Mouse (Mus musculus) forebrain, embryonic 12.5 days (tissue): Measurements from ENCODE around the gene Ttn. TPM values are rescaled to one million over a fixed set of nuclear protein-coding genes. Genes with fewer than 3 reads are reported as not detected.

Experiments used
- ATAC-seq: fragments of 200-750 bp; cut with Nextera tagmentation; 2 replicates; pipeline ENCODE4 v1.8.0; 2017; ENCODE audit warnings: moderate TSS enrichment; ENCODE audit not compliant: low FRiP score
- H3K27ac ChIP-seq: fragments of 300-500 bp; sonication (generic); 2 replicates; pipeline ENCODE4 v1.5.1; 2016; ENCODE audit warnings: mild to moderate bottlenecking
- H3K27me3 ChIP-seq: fragments of 300-500 bp; sonication (generic); 2 replicates; pipeline ENCODE4 v1.6.1; 2016; ENCODE audit warnings: mild to moderate bottlenecking
- H3K36me3 ChIP-seq: fragments of 300-500 bp; sonication (generic); replicated peaks from 2 replicates; pipeline ENCODE4 v1.6.1; 2016; ENCODE audit warnings: mild to moderate bottlenecking
- H3K4me1 ChIP-seq: fragments of 300-500 bp; sonication (generic); 2 replicates; pipeline ENCODE4 v1.6.1; 2016
- H3K4me2 ChIP-seq: fragments of 300-500 bp; sonication (generic); 2 replicates; pipeline ENCODE4 v1.6.1; 2016; ENCODE audit warnings: mild to moderate bottlenecking, moderate library complexity
- H3K4me3 ChIP-seq: fragments of 300-500 bp; sonication (generic); replicated peaks from 2 replicates; pipeline ENCODE4 v1.5.1; 2016; ENCODE audit warnings: mild to moderate bottlenecking
- H3K9ac ChIP-seq: fragments of 300-500 bp; sonication (generic); 2 replicates; pipeline ENCODE4 v1.6.1; 2016; ENCODE audit warnings: mild to moderate bottlenecking
- H3K9me3 ChIP-seq: fragments of 300-500 bp; sonication (generic); 2 replicates; pipeline ENCODE4 v1.6.1; 2016
- WGBS: fragments of 180-500 bp; shearing (Covaris S2); methylation state at CpG from one replicate; pipeline ENCODE4 v1.1.7; 2016; 5-methylcytosine and 5-hydroxymethylcytosine counted together
- polyA plus RNA-seq: library from polyadenylated mRNA; unstranded; fragments of >200 nt; fragmentation: Nextera tagmentation; extraction: Ambion mirVana; gene quantifications from 2 replicates; pipeline ENCODE4 v1.2.1, GENCODE M21; 2016

Ttn gene
- polyA plus RNA-seq, 1 experiment from 2014 or later, result 1.2 TPM

DNA sequence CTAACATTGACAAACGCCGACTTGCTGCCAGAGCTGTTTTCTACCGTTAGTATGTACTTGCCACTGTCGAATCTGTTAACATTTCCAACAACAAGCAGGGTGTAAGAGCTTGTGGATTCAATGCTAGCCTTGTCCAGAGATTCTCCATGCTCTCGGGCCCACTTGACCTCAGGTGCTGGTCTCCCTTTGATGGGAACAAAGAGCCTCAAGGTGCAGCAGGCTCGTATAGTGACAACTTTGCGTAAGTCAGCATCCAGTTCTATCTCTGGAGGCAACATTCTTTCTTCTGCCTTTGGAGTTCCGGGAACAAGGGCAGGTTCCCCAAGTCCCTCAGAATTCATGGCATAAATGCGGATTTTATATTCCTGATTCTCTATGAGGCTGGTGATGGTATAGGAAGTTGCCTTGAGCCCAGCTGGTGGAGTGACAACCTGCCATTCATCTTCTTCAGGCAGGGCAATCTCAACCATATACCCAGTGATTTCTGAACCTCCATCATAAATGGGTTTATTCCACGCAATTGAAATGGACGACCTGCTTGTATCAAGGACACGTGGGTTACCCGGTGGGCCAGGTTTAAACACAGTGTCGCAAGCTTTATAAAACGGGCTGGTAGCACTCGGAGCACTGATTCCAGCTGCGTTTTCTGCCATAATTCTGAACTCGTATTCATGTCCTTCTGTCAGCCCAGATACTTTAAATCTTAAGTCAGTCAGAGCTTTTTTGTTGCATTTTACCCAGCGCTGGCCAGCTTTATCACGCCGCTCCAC, 232.8 kb downstream of the Ttn start:
- Histone ChIP-seq H3K27ac (no peak overlapping the region), H3K4me1 (no peaks in the 10 kb centered on the region), H3K36me3 (no peaks in the 10 kb centered on the region), H3K4me3 (no peak overlapping the region), H3K27me3 (no peaks in the 10 kb centered on the region), H3K9me3 (0 out of 2 replicates have a peak, but pooled peaks cover 8% of the 10 kb centered on the region), H3K9ac (no peak overlapping the region), H3K4me2 (no peak overlapping the region)
- ATAC-seq, result no peak
- 95% methylated on average over 21 of the region's 21 CpGs for WGBS

DNA sequence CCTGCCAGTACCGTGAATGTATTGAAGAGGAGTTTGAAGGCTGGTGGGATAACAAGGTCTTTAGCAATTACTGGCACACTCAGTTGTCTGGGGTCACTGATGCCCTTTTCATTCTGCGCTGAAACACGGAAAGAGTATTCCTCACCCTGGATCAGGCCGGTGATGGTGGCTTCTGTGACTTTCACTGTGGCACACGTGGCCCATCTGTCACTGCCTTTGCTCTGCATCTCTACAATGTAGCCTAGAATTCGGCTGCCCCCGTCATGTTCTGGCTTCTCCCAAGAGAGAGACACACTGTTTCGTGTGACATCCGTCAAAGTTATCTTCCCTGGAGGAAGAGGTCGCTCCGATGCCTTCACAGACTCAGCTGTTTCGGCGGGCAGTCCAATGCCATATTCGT, 233.7 kb downstream of the Ttn start:
- Histone ChIP-seq H3K4me3 (no peak overlapping the region), H3K4me1 (no peaks in the 10 kb centered on the region), H3K9me3 (0 out of 2 replicates have a peak, but pooled peaks cover 8% of the 10 kb centered on the region), H3K27ac (no peak overlapping the region), H3K4me2 (no peak overlapping the region), H3K27me3 (no peaks in the 10 kb centered on the region), H3K36me3 (no peaks in the 10 kb centered on the region), H3K9ac (no peak overlapping the region)
- ATAC-seq, result no peak
- WGBS, result 95% methylated on average over 14 of the region's 14 CpGs

DNA sequence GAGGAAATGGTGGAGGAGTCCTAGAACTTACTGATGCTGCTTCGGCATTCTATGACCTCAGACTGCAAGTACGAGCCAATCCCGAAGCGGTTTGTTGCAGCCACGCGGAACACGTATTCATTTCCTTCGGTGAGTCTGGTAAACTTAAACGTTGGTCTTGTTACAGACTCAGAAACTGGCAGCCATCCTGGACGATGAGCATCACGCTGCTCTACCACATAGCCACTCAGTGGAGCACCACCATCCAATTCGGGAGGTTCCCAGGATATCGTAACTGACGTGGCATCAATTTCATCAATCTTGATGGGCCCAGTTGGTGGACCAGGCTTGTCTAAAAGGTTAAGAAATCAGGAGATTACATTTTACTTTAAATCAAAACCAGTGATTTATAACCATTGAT, 262.7 kb downstream of the Ttn start:
- Histone ChIP-seq H3K9ac (no peak overlapping the region), H3K4me1 (no peaks in the 10 kb centered on the region), H3K4me3 (no peak overlapping the region), H3K27me3 (no peaks in the 10 kb centered on the region), H3K27ac (no peak overlapping the region), H3K9me3 (no peaks in the 10 kb centered on the region), H3K4me2 (no peak overlapping the region), H3K36me3 (no peaks in the 10 kb centered on the region)
- ATAC-seq, result no peak
- WGBS, result 95% methylated on average over 14 of the region's 14 CpGs

DNA sequence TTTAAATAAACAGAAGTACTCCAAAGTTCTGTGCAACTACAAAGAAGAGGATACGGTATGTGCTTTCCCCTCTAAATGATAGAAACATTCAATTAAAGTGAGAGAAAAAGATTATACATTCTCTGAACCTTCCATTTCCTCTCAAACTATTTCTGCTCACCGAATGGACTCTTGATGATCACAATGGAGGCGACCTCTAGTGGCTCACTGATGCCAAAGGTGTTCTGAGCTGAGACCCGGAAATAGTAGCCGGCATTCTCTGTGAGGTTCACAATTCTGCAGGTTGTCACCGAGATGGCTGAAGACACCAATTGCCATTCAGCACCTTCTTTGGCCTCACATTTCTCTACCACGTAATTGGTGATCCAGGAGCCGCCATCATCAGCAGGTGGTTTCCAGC, 267.4 kb downstream of the Ttn start:
- no peak for ATAC-seq
- no peak overlapping the region for H3K9ac ChIP-seq
- no peaks in the 10 kb centered on the region for H3K4me1 ChIP-seq
- H3K36me3 ChIP-seq, result peaks cover 13% of the 10 kb centered on the region; the same call in 1 of the 2 replicates
- H3K27ac ChIP-seq, result no peak overlapping the region
- 79% methylated on average over 8 of the region's 8 CpGs for WGBS
- H3K9me3 ChIP-seq, result peaks cover 13% of the 10 kb centered on the region; the same call in 1 of the 2 replicates
- no peak overlapping the region for H3K4me2 ChIP-seq
- H3K4me3 ChIP-seq, result no peak overlapping the region
- H3K27me3 ChIP-seq, result no peaks in the 10 kb centered on the region

DNA sequence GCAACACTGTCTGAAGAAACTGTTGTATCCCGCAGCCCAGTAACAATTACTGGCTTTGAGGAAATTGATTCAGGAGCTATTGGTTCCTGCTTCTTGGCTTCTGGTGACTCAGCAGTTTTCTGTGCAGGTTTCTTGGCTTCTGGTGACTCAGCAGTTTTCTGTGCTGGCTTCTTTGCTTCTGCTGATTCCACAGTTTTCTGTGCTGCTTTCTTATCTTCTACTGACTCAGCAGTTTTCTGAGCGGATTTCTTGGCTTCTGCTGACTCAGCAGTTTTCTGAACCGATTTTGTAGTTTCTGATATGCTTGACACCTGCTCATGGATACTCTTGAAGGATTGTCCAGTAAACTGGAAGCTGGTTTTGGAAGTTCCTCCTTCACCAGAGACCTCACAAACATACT, 273.8 kb downstream of the Ttn start:
- ATAC-seq, result no peak
- H3K4me3 ChIP-seq, result no peak overlapping the region
- 90% methylated on average over 3 of the region's 3 CpGs for WGBS

DNA sequence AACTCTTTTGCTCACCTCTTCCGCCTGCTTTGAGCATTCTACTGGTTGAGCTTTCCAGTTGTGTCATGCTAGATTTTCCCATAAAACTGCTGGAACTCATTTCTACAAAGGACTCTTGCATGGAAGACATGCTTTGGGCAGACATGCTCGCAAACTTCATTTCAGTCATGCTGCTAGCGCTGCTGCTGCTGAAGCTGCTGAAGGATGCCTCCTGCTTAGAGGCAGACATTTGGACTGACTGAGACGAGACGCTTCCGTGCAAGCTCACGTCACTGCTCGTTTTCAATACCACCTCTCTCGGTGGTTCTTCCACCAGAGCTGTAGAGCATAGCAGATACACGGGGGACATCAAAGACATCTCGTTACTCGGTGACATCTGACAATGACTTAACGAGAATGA, 276.7 kb downstream of the Ttn start:
- no peak overlapping the region for H3K27ac ChIP-seq
- WGBS, result 82% methylated on average over 13 of the region's 13 CpGs
- no peak for ATAC-seq

More for the DNA sequence above, 273.8 kb downstream of the Ttn start:
- H3K4me1 ChIP-seq, result no peaks in the 10 kb centered on the region
- no peak overlapping the region for H3K9ac ChIP-seq
- no peaks in the 10 kb centered on the region for H3K27me3 ChIP-seq
- H3K4me2 ChIP-seq, result no peak overlapping the region
- H3K36me3 ChIP-seq, result peaks cover 11% of the 10 kb centered on the region; the same call in 1 of the 2 replicates
- no peak overlapping the region for H3K27ac ChIP-seq
- H3K9me3 ChIP-seq, result peaks cover 13% of the 10 kb centered on the region; the same call in 1 of the 2 replicates

DNA sequence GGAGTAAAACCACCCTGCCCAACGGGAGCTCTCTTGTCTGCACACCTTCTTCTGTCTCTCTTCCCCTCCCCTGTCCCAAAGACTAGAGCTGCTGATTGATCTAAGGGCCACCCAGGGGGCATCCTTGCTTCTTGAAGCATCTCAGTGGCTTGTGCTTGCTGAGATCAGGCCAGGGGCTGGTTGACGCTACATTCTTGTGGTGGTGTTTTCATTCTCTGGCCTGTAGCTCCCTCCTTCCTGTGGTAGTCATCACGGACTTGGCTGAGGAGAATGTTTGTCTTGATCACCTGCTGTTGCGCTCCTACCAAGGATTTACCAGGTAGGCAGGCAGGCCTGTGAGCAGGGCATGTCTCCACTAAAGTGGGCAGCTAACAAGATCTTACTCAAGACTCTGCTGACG, 279.6 kb downstream of the Ttn start:
- Histone ChIP-seq H3K36me3 (peaks cover 1% of the 10 kb centered on the region), H3K9me3 (no peaks in the 10 kb centered on the region), H3K4me3 (no peak overlapping the region), H3K4me1 (no peaks in the 10 kb centered on the region), H3K27me3 (no peaks in the 10 kb centered on the region), H3K27ac (no peak overlapping the region), H3K4me2 (no peak overlapping the region), H3K9ac (no peak overlapping the region)
- no peak for ATAC-seq
- 89% methylated on average over 5 of the region's 5 CpGs for WGBS

More for the DNA sequence above, 276.7 kb downstream of the Ttn start:
- Histone ChIP-seq H3K4me3 (no peak overlapping the region), H3K36me3 (peaks cover 8% of the 10 kb centered on the region; the same call in 1 of the 2 replicates), H3K27me3 (no peaks in the 10 kb centered on the region), H3K4me1 (no peaks in the 10 kb centered on the region), H3K9ac (no peak overlapping the region), H3K4me2 (no peak overlapping the region), H3K9me3 (peaks cover 5% of the 10 kb centered on the region; the same call in 1 of the 2 replicates)

DNA sequence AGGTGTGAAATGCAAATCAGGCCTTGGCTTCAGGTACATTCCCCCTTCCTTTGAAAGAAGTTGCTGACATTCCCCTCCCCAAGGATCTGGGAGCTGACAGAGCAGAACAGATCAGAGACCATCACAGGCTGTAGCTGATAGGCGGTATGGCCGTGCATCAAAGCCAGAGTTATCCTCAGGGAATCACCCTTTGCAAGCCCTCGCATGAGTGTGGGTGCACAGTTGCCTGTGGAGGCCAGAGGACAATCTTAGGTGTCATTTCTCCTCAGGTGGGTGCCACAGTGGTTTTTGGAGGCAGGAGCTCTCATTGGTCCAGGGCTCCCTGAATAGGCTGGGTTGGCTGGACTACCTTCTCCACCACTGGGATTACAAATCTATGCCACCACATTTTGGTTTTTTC, 280.2 kb downstream of the Ttn start:
- no peak overlapping the region for H3K4me2 ChIP-seq
- H3K36me3 ChIP-seq, result peaks cover 7% of the 10 kb centered on the region
- ATAC-seq, result no peak
- no peaks in the 10 kb centered on the region for H3K4me1 ChIP-seq
- H3K9me3 ChIP-seq, result no peaks in the 10 kb centered on the region
- 91% methylated on average over 3 of the region's 3 CpGs for WGBS
- no peak overlapping the region for H3K9ac ChIP-seq
- H3K4me3 ChIP-seq, result no peak overlapping the region
- no peak overlapping the region for H3K27ac ChIP-seq
- H3K27me3 ChIP-seq, result no peaks in the 10 kb centered on the region

DNA sequence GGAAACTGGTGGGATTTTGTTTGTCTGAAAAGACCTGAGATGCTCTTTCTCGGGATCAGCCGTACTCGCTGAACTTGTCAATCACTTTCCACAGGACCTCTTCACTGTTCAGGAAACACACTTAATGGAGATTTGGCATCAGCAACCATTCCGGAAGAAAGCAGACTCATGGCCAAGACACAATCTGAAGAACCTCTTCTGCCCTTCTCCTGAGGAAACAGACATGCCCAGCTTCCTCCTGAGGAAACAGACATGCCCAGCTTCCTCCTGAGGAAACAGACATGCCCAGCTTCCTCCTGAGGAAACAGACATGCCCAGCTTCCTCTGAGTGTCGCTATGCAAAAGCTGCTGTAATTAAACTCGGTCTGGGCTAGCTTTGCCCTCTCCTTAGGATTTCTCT, 287.1 kb downstream of the Ttn start:
- Histone ChIP-seq H3K4me2 (no peak overlapping the region), H3K4me1 (no peaks in the 10 kb centered on the region), H3K4me3 (no peak overlapping the region), H3K27ac (no peak overlapping the region), H3K36me3 (peaks cover 51% of the 10 kb centered on the region), H3K9me3 (no peaks in the 10 kb centered on the region), H3K9ac (no peak overlapping the region), H3K27me3 (no peaks in the 10 kb centered on the region)
- WGBS, result 87% methylated on average over 6 of the region's 6 CpGs
- ATAC-seq, result no peak

DNA sequence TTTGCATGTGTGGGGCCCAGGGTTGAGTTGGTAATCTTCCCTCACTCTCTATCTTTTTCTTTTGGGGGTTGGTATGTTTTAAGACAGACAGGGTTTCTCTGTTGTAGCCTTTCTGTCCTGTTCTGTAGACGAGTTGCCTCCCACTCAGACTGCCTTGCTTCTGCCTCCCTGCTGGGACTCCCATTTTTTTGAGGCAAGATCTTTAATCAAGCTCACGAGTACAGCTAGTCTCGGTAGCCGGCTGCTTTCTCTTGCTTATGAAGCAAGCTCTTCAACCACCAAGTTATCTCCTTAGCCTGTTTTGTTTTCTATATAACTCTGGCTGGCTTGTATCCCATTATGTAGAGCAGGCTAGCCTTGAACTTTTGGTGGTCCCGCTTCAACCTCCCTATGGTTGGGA, 288.6 kb downstream of the Ttn start:
- peaks cover 53% of the 10 kb centered on the region for H3K36me3 ChIP-seq
- WGBS, result 84% methylated on average over 5 of the region's 5 CpGs

DNA sequence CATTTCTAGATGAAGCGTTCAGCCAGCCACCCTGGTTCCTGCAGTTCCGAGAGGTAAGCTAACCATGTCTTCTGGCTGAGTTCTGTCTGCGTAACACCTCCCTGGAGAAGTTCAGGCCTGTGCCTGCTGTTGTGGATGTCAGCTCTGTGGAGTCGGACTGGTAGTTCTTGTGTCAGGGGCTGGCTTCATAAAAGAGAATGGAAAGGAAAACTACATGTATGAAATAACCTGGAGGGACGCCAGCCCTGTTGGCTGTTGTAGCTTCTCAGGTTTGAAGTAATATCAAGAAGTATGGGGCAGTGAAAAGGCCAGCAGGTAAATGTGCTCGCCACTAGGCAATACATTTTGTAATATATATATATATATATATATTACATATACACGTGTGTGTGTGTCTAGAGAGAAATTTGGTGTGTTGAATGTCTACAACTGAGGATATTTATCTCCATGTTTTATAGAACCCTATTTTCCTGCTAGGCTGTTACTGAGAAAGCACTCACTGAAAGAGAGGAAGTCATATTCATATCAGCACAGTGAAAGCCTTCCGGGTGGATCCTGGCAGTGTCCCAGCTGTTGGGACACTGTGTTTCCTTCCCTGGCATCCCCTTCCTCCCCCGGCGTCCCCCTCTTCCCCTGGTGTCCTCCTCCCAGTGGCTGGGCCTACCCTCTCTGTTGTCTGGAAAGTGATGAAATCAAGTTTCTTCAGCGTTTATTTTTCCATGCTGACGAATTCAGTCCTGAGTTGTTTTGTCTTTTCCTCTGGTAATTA, 291.7 kb downstream of the Ttn start:
- H3K36me3 ChIP-seq, result peaks cover 77% of the 10 kb centered on the region
- no peak for ATAC-seq
- no peaks in the 10 kb centered on the region for H3K27me3 ChIP-seq
- no peak overlapping the region for H3K4me3 ChIP-seq
- no peaks in the 10 kb centered on the region for H3K9me3 ChIP-seq
- H3K27ac ChIP-seq, result no peak overlapping the region
- no peak overlapping the region for H3K9ac ChIP-seq
- 93% methylated on average over 12 of the region's 12 CpGs for WGBS
- no peaks in the 10 kb centered on the region for H3K4me1 ChIP-seq
- H3K4me2 ChIP-seq, result no peak overlapping the region

More for the DNA sequence above, 288.6 kb downstream of the Ttn start:
- no peaks in the 10 kb centered on the region for H3K9me3 ChIP-seq
- H3K4me2 ChIP-seq, result no peak overlapping the region
- H3K4me3 ChIP-seq, result no peak overlapping the region
- no peaks in the 10 kb centered on the region for H3K27me3 ChIP-seq
- no peak for ATAC-seq
- no peaks in the 10 kb centered on the region for H3K4me1 ChIP-seq
- no peak overlapping the region for H3K9ac ChIP-seq
- H3K27ac ChIP-seq, result no peak overlapping the region

DNA sequence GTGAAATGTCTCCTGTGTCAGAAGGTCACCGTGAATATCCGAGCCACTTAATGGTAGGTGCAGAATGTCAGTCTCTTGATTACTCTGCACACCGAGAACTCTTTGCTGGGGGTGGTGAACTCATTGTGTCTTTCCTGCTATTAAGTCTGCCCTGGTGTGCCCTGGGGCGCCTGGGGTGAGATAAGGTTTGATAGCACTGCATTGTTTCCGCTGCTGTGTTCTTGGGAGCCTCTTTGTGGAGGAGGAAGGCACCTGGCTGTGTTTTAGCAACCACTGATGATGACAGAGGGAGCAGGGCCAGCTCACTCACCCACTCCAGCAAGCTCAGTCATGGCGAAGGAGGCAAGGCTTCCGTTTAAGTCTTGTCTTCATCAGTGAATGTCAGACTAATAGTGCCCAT, 294.2 kb downstream of the Ttn start:
- no peaks in the 10 kb centered on the region for H3K4me1 ChIP-seq
- H3K36me3 ChIP-seq, result peaks cover 75% of the 10 kb centered on the region
- no peak overlapping the region for H3K27ac ChIP-seq
- 74% methylated on average over 7 of the region's 7 CpGs for WGBS
- no peak overlapping the region for H3K4me2 ChIP-seq
- H3K9ac ChIP-seq, result no peak overlapping the region
- no peaks in the 10 kb centered on the region for H3K27me3 ChIP-seq
- H3K9me3 ChIP-seq, result no peaks in the 10 kb centered on the region
- H3K4me3 ChIP-seq, result no peak overlapping the region
- ATAC-seq, result no peak
